Mouse (Mus musculus): ENCODE data around the gene Tmbim4. TPM values are rescaled to one million over a fixed set of nuclear protein-coding genes. Genes with fewer than 3 reads are reported as not detected.

The Tmbim4 gene
- total and polyA plus RNA-seq, 2 experiments from 2014 or later = 92.7 to 143 TPM

- ATAC-seq = no peak
- no peak for TF ChIP-seq CTCF (IDR thresholded peaks at IDR 0.05; ENCODE audit: low read depth)
- H3K4me2 ChIP-seq (ENCODE audit: low read depth, low read length) = no peak overlapping the region
- no peak overlapping the region for H3K27ac ChIP-seq
- no peak overlapping the region for H3K4me3 ChIP-seq (ENCODE audit: low read length)
- no peak overlapping the region for H3K9ac ChIP-seq (replicated peaks; ENCODE audit: low read length)
- H3K27me3 ChIP-seq (ENCODE audit: insufficient read depth, low read length) = no peaks in the 10 kb centered on the region
- no peaks in the 10 kb centered on the region for H3K9me3 ChIP-seq (ENCODE audit: low read length)
- H3K36me3 ChIP-seq (ENCODE audit: insufficient read depth, low read length) = no peaks in the 10 kb centered on the region
- peak; percentile 16 for DNase-seq (ENCODE audit: low spot score)
- WGBS = 39% methylated on average over 8 of the region's 8 CpGs
- no peaks in the 10 kb centered on the region for H3K4me1 ChIP-seq (ENCODE audit: insufficient read depth, low read length)
Measured at GRCm38 (mm10) chr10:120252800-120253199, 51.4 kb downstream of the Tmbim4 start.

- Histone ChIP-seq H3K36me3 (ENCODE audit: insufficient read depth, low read length) (no peaks in the 10 kb centered on the region), H3K27me3 (ENCODE audit: insufficient read depth, low read length) (no peaks in the 10 kb centered on the region), H3K4me1 (ENCODE audit: insufficient read depth, low read length) (no peaks in the 10 kb centered on the region), H3K4me3 (ENCODE audit: low read length) (no peak overlapping the region), H3K9ac (replicated peaks; ENCODE audit: low read length) (no peak overlapping the region), H3K9me3 (ENCODE audit: low read length) (no peaks in the 10 kb centered on the region), H3K27ac (no peak overlapping the region), H3K4me2 (ENCODE audit: low read depth, low read length) (no peak overlapping the region)
- 0 out of 2 replicates have a peak, but pooled peaks have one; percentile 56 for ATAC-seq
- TF ChIP-seq CTCF (IDR thresholded peaks at IDR 0.05; ENCODE audit: low read depth) = peak; percentile 79
- DNase-seq (ENCODE audit: low spot score) = peak; percentile 91
- WGBS = 22% methylated on average over 11 of the region's 11 CpGs
Measured at GRCm38 (mm10) chr10:120257231-120257630, 55.8 kb downstream of the Tmbim4 start.

GRCm38 (mm10) chr10:120267790-120268189, 66.4 kb downstream of the Tmbim4 start:
- ATAC-seq (no peak), DNase-seq (ENCODE audit: low spot score) (no peak)
- no peaks in the 10 kb centered on the region for H3K9me3 ChIP-seq (ENCODE audit: low read length)
- H3K27ac ChIP-seq = no peak overlapping the region
- H3K27me3 ChIP-seq (ENCODE audit: insufficient read depth, low read length) = no peaks in the 10 kb centered on the region
- TF ChIP-seq CTCF (IDR thresholded peaks at IDR 0.05; ENCODE audit: low read depth) = no peak
- 73% methylated on average over 12 of the region's 12 CpGs for WGBS
- no peak overlapping the region for H3K9ac ChIP-seq (replicated peaks; ENCODE audit: low read length)
- H3K4me2 ChIP-seq (ENCODE audit: low read depth, low read length) = no peak overlapping the region
- H3K4me3 ChIP-seq (ENCODE audit: low read length) = no peak overlapping the region
- peaks cover 8% of the 10 kb centered on the region; the same call in 1 of the 2 replicates for H3K4me1 ChIP-seq (ENCODE audit: insufficient read depth, low read length)
- H3K36me3 ChIP-seq (ENCODE audit: insufficient read depth, low read length) = no peaks in the 10 kb centered on the region

GRCm38 (mm10) chr10:120269946-120270345, 68.6 kb downstream of the Tmbim4 start:
- Histone ChIP-seq H3K4me3 (ENCODE audit: low read length) (no peak overlapping the region), H3K27me3 (ENCODE audit: insufficient read depth, low read length) (no peaks in the 10 kb centered on the region), H3K27ac (no peak overlapping the region), H3K36me3 (ENCODE audit: insufficient read depth, low read length) (no peaks in the 10 kb centered on the region), H3K9me3 (ENCODE audit: low read length) (no peaks in the 10 kb centered on the region), H3K4me1 (ENCODE audit: insufficient read depth, low read length) (peaks cover 8% of the 10 kb centered on the region; the same call in 1 of the 2 replicates), H3K9ac (replicated peaks; ENCODE audit: low read length) (no peak overlapping the region), H3K4me2 (ENCODE audit: low read depth, low read length) (no peak overlapping the region)
- DNase-seq (ENCODE audit: low spot score) (no peak), ATAC-seq (no peak)
- WGBS = 89% methylated on average over 13 of the region's 13 CpGs
- TF ChIP-seq CTCF (IDR thresholded peaks at IDR 0.05; ENCODE audit: low read depth) = peak; percentile 14; the same call in 1 of the 2 replicates

GRCm38 (mm10) chr10:120270777-120271176, 69.4 kb downstream of the Tmbim4 start:
- H3K4me1 ChIP-seq (ENCODE audit: insufficient read depth, low read length) = peaks cover 8% of the 10 kb centered on the region; the same call in 1 of the 2 replicates
- no peak overlapping the region for H3K4me3 ChIP-seq (ENCODE audit: low read length)
- H3K9me3 ChIP-seq (ENCODE audit: low read length) = no peaks in the 10 kb centered on the region
- H3K27ac ChIP-seq = no peak overlapping the region
- H3K4me2 ChIP-seq (ENCODE audit: low read depth, low read length) = no peak overlapping the region
- ATAC-seq (no peak), DNase-seq (ENCODE audit: low spot score) (peak; percentile 63)
- TF ChIP-seq CTCF (IDR thresholded peaks at IDR 0.05; ENCODE audit: low read depth) = peak; percentile 79
- no peaks in the 10 kb centered on the region for H3K27me3 ChIP-seq (ENCODE audit: insufficient read depth, low read length)
- no peaks in the 10 kb centered on the region for H3K36me3 ChIP-seq (ENCODE audit: insufficient read depth, low read length)
- H3K9ac ChIP-seq (replicated peaks; ENCODE audit: low read length) = no peak overlapping the region
- 80% methylated on average over 4 of the region's 4 CpGs for WGBS

- TF ChIP-seq CTCF (IDR thresholded peaks at IDR 0.05; ENCODE audit: low read depth) = no peak
- Histone ChIP-seq H3K4me3 (ENCODE audit: low read length) (no peak overlapping the region), H3K27me3 (ENCODE audit: insufficient read depth, low read length) (no peaks in the 10 kb centered on the region), H3K4me1 (ENCODE audit: insufficient read depth, low read length) (peaks cover 8% of the 10 kb centered on the region; the same call in 1 of the 2 replicates), H3K9me3 (ENCODE audit: low read length) (no peaks in the 10 kb centered on the region), H3K9ac (replicated peaks; ENCODE audit: low read length) (no peak overlapping the region), H3K36me3 (ENCODE audit: insufficient read depth, low read length) (no peaks in the 10 kb centered on the region), H3K4me2 (ENCODE audit: low read depth, low read length) (peak overlapping the region; percentile 64), H3K27ac (no peak overlapping the region)
- WGBS = 74% methylated on average over 6 of the region's 6 CpGs
- DNase-seq (ENCODE audit: low spot score) (no peak), ATAC-seq (no peak)
Measured at GRCm38 (mm10) chr10:120271318-120271717, 69.9 kb downstream of the Tmbim4 start.

- DNase-seq (ENCODE audit: low spot score) (no peak), ATAC-seq (no peak)
- Histone ChIP-seq H3K27ac (no peak overlapping the region), H3K4me1 (ENCODE audit: insufficient read depth, low read length) (peaks cover 8% of the 10 kb centered on the region; the same call in 1 of the 2 replicates), H3K9me3 (ENCODE audit: low read length) (no peaks in the 10 kb centered on the region), H3K4me2 (ENCODE audit: low read depth, low read length) (peak overlapping the region; percentile 64), H3K27me3 (ENCODE audit: insufficient read depth, low read length) (no peaks in the 10 kb centered on the region), H3K4me3 (ENCODE audit: low read length) (peak overlapping the region; percentile 29), H3K36me3 (ENCODE audit: insufficient read depth, low read length) (no peaks in the 10 kb centered on the region), H3K9ac (replicated peaks; ENCODE audit: low read length) (peak overlapping the region; percentile 37; the same call in 1 of the 2 replicates)
- TF ChIP-seq CTCF (IDR thresholded peaks at IDR 0.05; ENCODE audit: low read depth) = no peak
- WGBS = 12% methylated on average over 10 of the region's 11 CpGs
Measured at GRCm38 (mm10) chr10:120271879-120272269, 70.5 kb downstream of the Tmbim4 start.
